Mouse (Mus musculus) neural tube, embryonic 13.5 days (tissue): Measurements from ENCODE around the gene Cbr2. TPM values are rescaled to one million over a fixed set of nuclear protein-coding genes. Genes with fewer than 3 reads are reported as not detected.

Experiments used
- ATAC-seq: fragments of 200-750 bp; cut with Nextera tagmentation; 2 replicates; pipeline ENCODE4 v1.8.0; 2017; ENCODE audit warnings: low read depth, mild to moderate bottlenecking, moderate TSS enrichment, moderate library complexity
- H3K27ac ChIP-seq: fragments of 300-500 bp; sonication (generic); replicated peaks from 2 replicates; pipeline ENCODE4 v1.5.1; 2015; ENCODE audit warnings: moderate library complexity, mild to moderate bottlenecking, inconsistent platforms
- H3K27me3 ChIP-seq: fragments of 300-500 bp; sonication (generic); 2 replicates; pipeline ENCODE4 v1.6.1; 2015; ENCODE audit warnings: mild to moderate bottlenecking, inconsistent platforms
- H3K36me3 ChIP-seq: fragments of 300-500 bp; sonication (generic); 2 replicates; pipeline ENCODE4 v1.6.1; 2015; ENCODE audit warnings: mild to moderate bottlenecking, inconsistent platforms
- H3K4me1 ChIP-seq: fragments of 300-500 bp; sonication (generic); replicated peaks from 2 replicates; pipeline ENCODE4 v1.6.1; 2015; ENCODE audit warnings: inconsistent platforms
- H3K4me2 ChIP-seq: fragments of 300-500 bp; sonication (generic); 2 replicates; pipeline ENCODE4 v1.6.1; 2015; ENCODE audit warnings: inconsistent platforms, mild to moderate bottlenecking, moderate library complexity
- H3K4me3 ChIP-seq: fragments of 300-500 bp; sonication (generic); 2 replicates; pipeline ENCODE4 v1.5.1; 2015; ENCODE audit warnings: mild to moderate bottlenecking, inconsistent platforms
- H3K9ac ChIP-seq: fragments of 300-500 bp; sonication (generic); 2 replicates; pipeline ENCODE4 v1.6.1; 2015; ENCODE audit warnings: moderate library complexity, mild to moderate bottlenecking, inconsistent platforms
- H3K9me3 ChIP-seq: fragments of 300-500 bp; sonication (generic); 2 replicates; pipeline ENCODE4 v1.6.1; 2016; ENCODE audit warnings: inconsistent platforms
- WGBS: fragments of 180-500 bp; shearing (Covaris S2); methylation state at CpG from one replicate; pipeline ENCODE4 v1.1.7; 2015; 5-methylcytosine and 5-hydroxymethylcytosine counted together
- polyA plus RNA-seq: library from polyadenylated mRNA; unstranded; fragments of >200 nt; fragmentation: Nextera tagmentation; extraction: Ambion mirVana; gene quantifications from 2 replicates; pipeline ENCODE4 v1.2.1, GENCODE M21; 2015

The Cbr2 gene
- polyA plus RNA-seq, 1 experiment from 2014 or later = 1.2 TPM

- Histone ChIP-seq H3K36me3 (peaks cover 79% of the 10 kb centered on the region), H3K27ac (no peak overlapping the region), H3K27me3 (no peaks in the 10 kb centered on the region), H3K9ac (no peak overlapping the region), H3K4me2 (no peak overlapping the region), H3K4me1 (no peaks in the 10 kb centered on the region; the same call in 1 of the 2 replicates), H3K4me3 (no peak overlapping the region), H3K9me3 (no peaks in the 10 kb centered on the region)
- no peak for ATAC-seq
- 90% methylated on average over 2 of the region's 2 CpGs for WGBS
These were observed 47.8 kb downstream of the Cbr2 start for GRCm38 (mm10) chr11:120684086-120684485.

GRCm38 (mm10) chr11:120683536-120683935 lies 48.4 kb downstream of the Cbr2 start:
- Histone ChIP-seq H3K4me1 (no peaks in the 10 kb centered on the region; the same call in 1 of the 2 replicates), H3K4me3 (no peak overlapping the region), H3K9ac (no peak overlapping the region), H3K27me3 (no peaks in the 10 kb centered on the region), H3K36me3 (peaks cover 79% of the 10 kb centered on the region), H3K27ac (no peak overlapping the region), H3K4me2 (no peak overlapping the region), H3K9me3 (no peaks in the 10 kb centered on the region)
- 92% methylated on average over 3 of the region's 3 CpGs for WGBS
- no peak for ATAC-seq

GRCm38 (mm10) chr11:120682683-120683082 lies 49.2 kb downstream of the Cbr2 start:
- no peak for ATAC-seq
- no peak overlapping the region; the same call in 1 of the 2 replicates for H3K9ac ChIP-seq
- H3K4me3 ChIP-seq = no peak overlapping the region
- H3K9me3 ChIP-seq = no peaks in the 10 kb centered on the region
- H3K27ac ChIP-seq = no peak overlapping the region
- 96% methylated on average over 5 of the region's 5 CpGs for WGBS
- H3K4me2 ChIP-seq = no peak overlapping the region
- H3K4me1 ChIP-seq = no peaks in the 10 kb centered on the region; the same call in 1 of the 2 replicates
- peaks cover 79% of the 10 kb centered on the region for H3K36me3 ChIP-seq
- H3K27me3 ChIP-seq = no peaks in the 10 kb centered on the region

- Histone ChIP-seq H3K4me1 (peaks cover 7% of the 10 kb centered on the region), H3K9ac (no peak overlapping the region), H3K36me3 (peaks cover 77% of the 10 kb centered on the region), H3K27ac (no peak overlapping the region), H3K4me3 (no peak overlapping the region), H3K27me3 (no peaks in the 10 kb centered on the region), H3K4me2 (no peak overlapping the region), H3K9me3 (no peaks in the 10 kb centered on the region)
- WGBS = 88% methylated on average over 3 of the region's 3 CpGs
- ATAC-seq = no peak
These were observed 52.0 kb downstream of the Cbr2 start for GRCm38 (mm10) chr11:120679909-120680308.

Other genes starting within 250 kb of the Cbr2 start
- gene Mrpl12, start 247.5 kb downstream of the Cbr2 start, polyA plus RNA-seq = 123 and 124 TPM in 2 replicates
- gene Slc25a10, start 240.3 kb downstream of the Cbr2 start, polyA plus RNA-seq = 29.3 and 31.1 TPM in 2 replicates
- gene Gcgr, start 201.4 kb downstream of the Cbr2 start, polyA plus RNA-seq = 0.20 and 0.28 TPM in 2 replicates
- 201 and 236 TPM in 2 replicates for gene Mcrip1, start 182.4 kb downstream of the Cbr2 start, polyA plus RNA-seq
- not detected in 2 replicates for gene Ppp1r27, start 181.0 kb downstream of the Cbr2 start, polyA plus RNA-seq
- 329 and 382 TPM in 2 replicates for gene P4hb, start 158.9 kb downstream of the Cbr2 start, polyA plus RNA-seq
- 529 and 543 TPM in 2 replicates for gene Arhgdia, start 150.5 kb downstream of the Cbr2 start, polyA plus RNA-seq
- 292 and 326 TPM in 2 replicates for gene Alyref, start 133.7 kb downstream of the Cbr2 start, polyA plus RNA-seq
- 175 and 192 TPM in 2 replicates for gene Anapc11, start 133.7 kb downstream of the Cbr2 start, polyA plus RNA-seq
- 0.81 TPM in 1 of 2 replicates, not detected in the other for gene Npb, start 123.6 kb downstream of the Cbr2 start, polyA plus RNA-seq
- 167 and 175 TPM in 2 replicates for gene Pcyt2, start 114.2 kb downstream of the Cbr2 start, polyA plus RNA-seq
- 52.0 and 55.2 TPM in 2 replicates for gene Sirt7, start 106.9 kb downstream of the Cbr2 start, polyA plus RNA-seq
- gene Mafg, start 98.5 kb downstream of the Cbr2 start, polyA plus RNA-seq = 35.5 and 36.0 TPM in 2 replicates
- gene Pycr1, start 88.3 kb downstream of the Cbr2 start, polyA plus RNA-seq = 24.7 and 24.8 TPM in 2 replicates
- gene Myadml2, start 84.0 kb downstream of the Cbr2 start, polyA plus RNA-seq = 0.66 and 1.7 TPM in 2 replicates
- 2.5 and 2.7 TPM in 2 replicates for gene Notum, start 70.9 kb downstream of the Cbr2 start, polyA plus RNA-seq
- gene Aspscr1, start 59.1 kb downstream of the Cbr2 start, polyA plus RNA-seq = 131 and 141 TPM in 2 replicates
- gene Cenpx, start 18.4 kb downstream of the Cbr2 start, polyA plus RNA-seq = 91.2 and 101 TPM in 2 replicates
- gene Lrrc45, start 18.2 kb downstream of the Cbr2 start, polyA plus RNA-seq = 64.4 and 66.0 TPM in 2 replicates
- gene Rac3, start 10.6 kb downstream of the Cbr2 start, polyA plus RNA-seq = 235 and 267 TPM in 2 replicates
- 10.6 and 13.0 TPM in 2 replicates for gene Dcxr, start 4.8 kb downstream of the Cbr2 start, polyA plus RNA-seq
- gene Hmga1b, start 30.7 kb upstream of the Cbr2 start, polyA plus RNA-seq = 2.4 and 2.5 TPM in 2 replicates
- 89.7 and 105 TPM in 2 replicates for gene Rfng, start 52.1 kb upstream of the Cbr2 start, polyA plus RNA-seq
- gene Gps1, start 52.2 kb upstream of the Cbr2 start, polyA plus RNA-seq = 243 and 255 TPM in 2 replicates
- gene Dus1l, start 64.3 kb upstream of the Cbr2 start, polyA plus RNA-seq = 39.8 and 49.0 TPM in 2 replicates
- gene Fasn, start 92.4 kb upstream of the Cbr2 start, polyA plus RNA-seq = 63.8 and 67.4 TPM in 2 replicates
- 3.9 and 4.2 TPM in 2 replicates for gene Ccdc57, start 200.8 kb upstream of the Cbr2 start, polyA plus RNA-seq
- gene Slc16a3, start 216.4 kb upstream of the Cbr2 start, polyA plus RNA-seq = 12.7 and 16.8 TPM in 2 replicates